Mouse (Mus musculus) embryonic facial prominence, embryonic 15.5 days (tissue): Measurements from ENCODE around the gene Olfr884. TPM values are rescaled to one million over a fixed set of nuclear protein-coding genes. Genes with fewer than 3 reads are reported as not detected.

ENCODE experiments used
- ATAC-seq: fragments of 200-750 bp; cut with Nextera tagmentation; 2 replicates; pipeline ENCODE4 v1.8.0; 2017; ENCODE audit warnings: low read depth, moderate TSS enrichment; ENCODE audit not compliant: insufficient number of reproducible peaks, low FRiP score, low TSS enrichment
- H3K27ac ChIP-seq: fragments of 300-500 bp; sonication (generic); replicated peaks from 2 replicates; pipeline ENCODE4 v1.5.1; 2015; ENCODE audit warnings: mild to moderate bottlenecking, inconsistent platforms
- H3K27me3 ChIP-seq: fragments of 300-500 bp; sonication (generic); 2 replicates; pipeline ENCODE4 v1.6.1; 2015; ENCODE audit warnings: inconsistent platforms
- H3K36me3 ChIP-seq: fragments of 300-500 bp; sonication (generic); 2 replicates; pipeline ENCODE4 v1.6.1; 2015; ENCODE audit warnings: mild to moderate bottlenecking, inconsistent platforms
- H3K4me1 ChIP-seq: fragments of 300-500 bp; sonication (generic); 2 replicates; pipeline ENCODE4 v1.6.1; 2015; ENCODE audit warnings: inconsistent platforms
- H3K4me2 ChIP-seq: fragments of 300-500 bp; sonication (generic); replicated peaks from 2 replicates; pipeline ENCODE4 v1.6.1; 2015; ENCODE audit warnings: mild to moderate bottlenecking, inconsistent platforms
- H3K4me3 ChIP-seq: fragments of 300-500 bp; sonication (generic); replicated peaks from 2 replicates; pipeline ENCODE4 v1.5.1; 2015; ENCODE audit warnings: mild to moderate bottlenecking, inconsistent platforms
- H3K9ac ChIP-seq: fragments of 300-500 bp; sonication (generic); 2 replicates; pipeline ENCODE4 v1.6.1; 2015; ENCODE audit warnings: inconsistent platforms
- H3K9me3 ChIP-seq: fragments of 300-500 bp; sonication (generic); replicated peaks from 2 replicates; pipeline ENCODE4 v1.6.1; 2016; ENCODE audit warnings: inconsistent platforms
- WGBS: fragments of 180-500 bp; shearing (Covaris S2); methylation state at CpG from one replicate; pipeline ENCODE4 v1.1.7; 2015; 5-methylcytosine and 5-hydroxymethylcytosine counted together
- polyA plus RNA-seq: library from polyadenylated mRNA; unstranded; fragments of >200 nt; fragmentation: Nextera tagmentation; extraction: Ambion mirVana; gene quantifications from 2 replicates; pipeline ENCODE4 v1.2.1, GENCODE M21; 2015

Olfr884 gene
- 0.33 TPM in 1 of 2 replicates, not detected in the other for polyA plus RNA-seq

- no peaks in the 10 kb centered on the region for H3K9me3 ChIP-seq
- H3K9ac ChIP-seq, result no peak within 1 kb of the TSS
- no peaks in the 10 kb centered on the region for H3K27me3 ChIP-seq
- no peaks in the 10 kb centered on the region for H3K36me3 ChIP-seq
- H3K4me1 ChIP-seq, result no peaks in the 10 kb centered on the region
- H3K4me3 ChIP-seq, result no peak within 1 kb of the TSS
- 56% methylated on average over 1 of the region's 1 CpGs for WGBS
- H3K27ac ChIP-seq, result no peak within 1 kb of the TSS
- H3K4me2 ChIP-seq, result no peak within 1 kb of the TSS
- no peak for ATAC-seq
Measured at GRCm38 (mm10) chr9:38046255-38046654, at the start of gene Olfr884. Gene Olfr884, plus strand, starts transcription at chr9:38046555.

- 38% methylated on average over 2 of the region's 2 CpGs for WGBS
- no peaks in the 10 kb centered on the region for H3K4me1 ChIP-seq
- no peak overlapping the region for H3K4me2 ChIP-seq
Measured at GRCm38 (mm10) chr9:37998581-37999204, 47.7 kb upstream of the Olfr884 start.

GRCm38 (mm10) chr9:38000021-38000420 lies 46.3 kb upstream of the Olfr884 start:
- H3K9me3 ChIP-seq, result no peaks in the 10 kb centered on the region
- H3K4me2 ChIP-seq, result no peak overlapping the region
- no peaks in the 10 kb centered on the region for H3K36me3 ChIP-seq
- H3K27ac ChIP-seq, result no peak overlapping the region
- H3K9ac ChIP-seq, result no peak overlapping the region
- 33% methylated on average over 1 of the region's 1 CpGs for WGBS
- H3K27me3 ChIP-seq, result no peaks in the 10 kb centered on the region
- no peak overlapping the region for H3K4me3 ChIP-seq
- no peaks in the 10 kb centered on the region for H3K4me1 ChIP-seq
- no peak for ATAC-seq

More at GRCm38 (mm10) chr9:37998581-37999204, 47.7 kb upstream of the Olfr884 start:
- no peak overlapping the region for H3K27ac ChIP-seq
- H3K27me3 ChIP-seq, result no peaks in the 10 kb centered on the region
- no peaks in the 10 kb centered on the region for H3K36me3 ChIP-seq
- no peak for ATAC-seq
- H3K4me3 ChIP-seq, result no peak overlapping the region
- H3K9me3 ChIP-seq, result no peaks in the 10 kb centered on the region
- H3K9ac ChIP-seq, result no peak overlapping the region

- H3K4me1 ChIP-seq, result no peaks in the 10 kb centered on the region
- H3K27ac ChIP-seq, result no peak within 1 kb of the TSS
- no peaks in the 10 kb centered on the region for H3K27me3 ChIP-seq
- H3K9me3 ChIP-seq, result no peaks in the 10 kb centered on the region
- H3K36me3 ChIP-seq, result no peaks in the 10 kb centered on the region
- no peak for ATAC-seq
- H3K4me3 ChIP-seq, result no peak within 1 kb of the TSS
- H3K9ac ChIP-seq, result no peak within 1 kb of the TSS
- no peak within 1 kb of the TSS for H3K4me2 ChIP-seq
- 74% methylated on average over 1 of the region's 1 CpGs for WGBS
Measured at GRCm38 (mm10) chr9:38025508-38025907, 20.8 kb upstream of the Olfr884 start, which contains the start of gene Olfr883. Gene Olfr883, plus strand, starts transcription at chr9:38025808.

- H3K9me3 ChIP-seq, result no peaks in the 10 kb centered on the region
- no peak within 1 kb of the TSS for H3K9ac ChIP-seq
- H3K27ac ChIP-seq, result no peak within 1 kb of the TSS
- no peak within 1 kb of the TSS for H3K4me3 ChIP-seq
- 87% methylated on average over 3 of the region's 3 CpGs for WGBS
- no peaks in the 10 kb centered on the region for H3K36me3 ChIP-seq
- H3K27me3 ChIP-seq, result no peaks in the 10 kb centered on the region
- H3K4me2 ChIP-seq, result no peak within 1 kb of the TSS
- H3K4me1 ChIP-seq, result no peaks in the 10 kb centered on the region
- no peak for ATAC-seq
Measured at GRCm38 (mm10) chr9:38061022-38061421, 14.7 kb downstream of the Olfr884 start, which contains the start of gene Olfr885. Gene Olfr885, plus strand, starts transcription at chr9:38061322.

- Histone ChIP-seq H3K4me2 (no peak within 1 kb of the TSS), H3K36me3 (no peaks in the 10 kb centered on the region), H3K27me3 (no peaks in the 10 kb centered on the region), H3K27ac (no peak within 1 kb of the TSS), H3K9ac (no peak within 1 kb of the TSS), H3K9me3 (no peaks in the 10 kb centered on the region), H3K4me1 (no peaks in the 10 kb centered on the region), H3K4me3 (no peak within 1 kb of the TSS)
- no peak for ATAC-seq
- WGBS, result 87% methylated on average over 1 of the region's 1 CpGs
Measured at GRCm38 (mm10) chr9:38083772-38084171, 37.4 kb downstream of the Olfr884 start, which contains the start of gene Olfr887. Gene Olfr887, plus strand, starts transcription at chr9:38084072.

Other genes starting within 250 kb of the Olfr884 start
- 0.04 and 0.05 TPM in 2 replicates for gene Olfr876, start 243.5 kb upstream of the Olfr884 start, polyA plus RNA-seq
- 0.22 and 0.28 TPM in 2 replicates for gene Olfr877, start 192.3 kb upstream of the Olfr884 start, polyA plus RNA-seq
- 0.16 and 0.19 TPM in 2 replicates for gene Olfr145, start 149.8 kb upstream of the Olfr884 start, polyA plus RNA-seq
- gene Olfr878, start 128.7 kb upstream of the Olfr884 start, polyA plus RNA-seq, result 0.09 and 0.35 TPM in 2 replicates
- 0.11 TPM in 1 of 2 replicates, not detected in the other for gene Olfr881, start 54.7 kb upstream of the Olfr884 start, polyA plus RNA-seq
- not detected in 2 replicates for gene Olfr883, start 20.7 kb upstream of the Olfr884 start, polyA plus RNA-seq
- gene Olfr885, start 14.8 kb downstream of the Olfr884 start, polyA plus RNA-seq, result 0.23 TPM in 1 of 2 replicates, not detected in the other
- not detected in 2 replicates for gene Olfr887, start 37.5 kb downstream of the Olfr884 start, polyA plus RNA-seq
- not detected in 2 replicates for gene Olfr888, start 61.6 kb downstream of the Olfr884 start, polyA plus RNA-seq
- gene Olfr889, start 68.6 kb downstream of the Olfr884 start, polyA plus RNA-seq, result 0.12 TPM in 2 replicates
- gene Olfr890, start 96.0 kb downstream of the Olfr884 start, polyA plus RNA-seq, result 0.05 TPM in 1 of 2 replicates, not detected in the other
- not detected in 2 replicates for gene Olfr891, start 134.3 kb downstream of the Olfr884 start, polyA plus RNA-seq
- 0.16 TPM in 1 of 2 replicates, not detected in the other for gene Olfr893, start 161.8 kb downstream of the Olfr884 start, polyA plus RNA-seq
- not detected in 2 replicates for gene Olfr894, start 171.5 kb downstream of the Olfr884 start, polyA plus RNA-seq
- not detected in 2 replicates for gene Olfr143, start 206.2 kb downstream of the Olfr884 start, polyA plus RNA-seq
- not detected in 2 replicates for gene Olfr895, start 221.3 kb downstream of the Olfr884 start, polyA plus RNA-seq
- gene Olfr896-ps1, start 244.6 kb downstream of the Olfr884 start, polyA plus RNA-seq, result not detected in 2 replicates